ENCODE assay signal across 10 mouse cellular contexts in the genomic region with DNA sequence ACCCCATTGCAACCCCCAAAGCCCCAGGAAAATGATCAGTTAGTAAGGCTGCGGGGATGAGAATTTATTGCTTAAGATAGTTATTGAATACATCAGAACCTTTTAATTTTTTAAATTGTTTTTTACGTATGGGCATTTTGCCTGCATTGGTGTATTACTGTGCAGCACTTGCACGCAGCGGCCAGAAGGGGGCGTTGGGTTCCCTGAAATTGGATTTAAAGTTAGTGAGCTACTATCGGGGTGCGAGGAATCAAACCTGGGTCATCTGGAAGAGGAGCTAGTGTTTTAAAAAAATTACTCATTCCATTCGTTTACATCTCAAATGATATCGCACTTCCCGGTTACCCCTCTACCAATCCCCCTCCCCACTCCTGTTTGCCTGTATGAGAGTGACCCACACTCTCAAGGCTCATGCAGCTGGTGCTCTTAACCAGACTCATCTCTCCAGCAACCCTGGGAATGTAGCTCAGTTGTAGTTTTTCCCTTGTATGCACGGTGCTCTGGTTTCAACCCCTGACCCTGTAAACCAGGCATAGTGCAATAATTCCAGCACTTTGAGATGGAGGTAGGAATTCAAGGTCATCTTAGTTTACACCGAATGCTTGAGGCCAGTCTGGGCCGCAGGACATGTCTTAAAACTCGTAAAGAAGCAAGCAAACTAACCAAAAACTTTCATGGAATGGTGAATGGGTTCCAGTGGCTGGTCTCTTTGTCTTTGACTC. TPM values are rescaled to one million over a fixed set of nuclear protein-coding genes. Genes with fewer than 3 reads are reported as not detected.
DNase-seq lines count a peak whose midpoint lies in the region; ATAC-seq and TF ChIP-seq lines count a peak whose summit lies in the region.
"Had no signal": no experiment of that assay in that cellular context is flagged by ENCODE, and none has a peak within 500 bp of the region (broad histone marks: within the 10 kb centered on the region; RNA-seq: fewer than 3 reads in every experiment).

No protein-coding gene starts in this region.

- WGBS in hindbrain, postnatal 0 days, result 62% methylated on average over 14 of the region's 14 CpGs
- WGBS in hindbrain, embryonic 12.5 days, result 62% methylated on average over 14 of the region's 14 CpGs
- WGBS in liver, embryonic 11.5 days, result 59% methylated on average over 14 of the region's 14 CpGs
- WGBS in intestine, embryonic 16.5 days, result 59% methylated on average over 14 of the region's 14 CpGs

- no peak overlapping the region for H3K4me3 ChIP-seq in hindbrain, postnatal 0 days (ENCODE audit: low read length)
- H3K4me3 ChIP-seq in hindbrain, embryonic 12.5 days, result no peak overlapping the region
- H3K4me3 ChIP-seq in ES-Bruce4 (ENCODE audit: low read depth, low read length), result no peak overlapping the region
- no peak overlapping the region for H3K4me3 ChIP-seq in liver, embryonic 11.5 days (ENCODE audit: low read depth, low read length)
- H3K4me3 ChIP-seq in intestine, embryonic 16.5 days (ENCODE audit: low read length), result no peak overlapping the region
- H3K4me3 ChIP-seq: neural tube, embryonic 12.5 days had no signal

- H3K9ac ChIP-seq in hindbrain, postnatal 0 days (replicated peaks; ENCODE audit: low read length), result no peak overlapping the region
- H3K9ac ChIP-seq in hindbrain, embryonic 12.5 days, result no peak overlapping the region
- H3K9ac ChIP-seq in ES-Bruce4 (ENCODE audit: low read depth, poor library complexity, severe bottlenecking), result peak overlapping the region; percentile 17
- no peak overlapping the region for H3K9ac ChIP-seq in liver, embryonic 11.5 days (ENCODE audit: low read depth, low read length)
- H3K9ac ChIP-seq in intestine, embryonic 16.5 days (ENCODE audit: low read depth, low read length), result no peak overlapping the region
- H3K9ac ChIP-seq: neural tube, embryonic 12.5 days had no signal

- H3K4me1 ChIP-seq in hindbrain, postnatal 0 days (ENCODE audit: insufficient read depth, low read length), result 0 out of 2 replicates have a peak, but pooled peaks cover 3% of the 10 kb centered on the region
- H3K4me1 ChIP-seq in hindbrain, embryonic 12.5 days, result peaks cover 11% of the 10 kb centered on the region
- H3K4me1 ChIP-seq in ES-Bruce4 (ENCODE audit: control insufficient read depth, insufficient read depth, low read length), result peaks cover 1% of the 10 kb centered on the region
- peaks cover 16% of the 10 kb centered on the region for H3K4me1 ChIP-seq in liver, embryonic 11.5 days (replicated peaks; ENCODE audit: control insufficient read depth, insufficient read depth, low read length)
- peaks cover 5% of the 10 kb centered on the region; the same call in 1 of the 2 replicates for H3K4me1 ChIP-seq in intestine, embryonic 16.5 days (ENCODE audit: control insufficient read depth, insufficient read depth, low read length)

- TF ChIP-seq EP300 in ES-Bruce4 (IDR thresholded peaks at IDR 0.05; ENCODE audit: insufficient read depth, low read depth, low read length), result no peak

- TF ChIP-seq POLR2A in ES-Bruce4 (IDR thresholded peaks at IDR 0.05; ENCODE audit: insufficient read depth, low read length), result no peak

- no peak overlapping the region for H3K27ac ChIP-seq in hindbrain, postnatal 0 days
- H3K27ac ChIP-seq in hindbrain, embryonic 12.5 days, result no peak overlapping the region
- H3K27ac ChIP-seq in ES-Bruce4 (ENCODE audit: insufficient read depth, low read length), result peak overlapping the region; percentile 92
- H3K27ac ChIP-seq in liver, embryonic 11.5 days (ENCODE audit: low read depth, low read length), result peak overlapping the region; percentile 90
- H3K27ac ChIP-seq in intestine, embryonic 16.5 days (ENCODE audit: low read length), result no peak overlapping the region
- H3K27ac ChIP-seq: neural tube, embryonic 12.5 days had no signal

- no peaks in the 10 kb centered on the region for H3K9me3 ChIP-seq in hindbrain, postnatal 0 days (ENCODE audit: low read length)
- H3K9me3 ChIP-seq in hindbrain, embryonic 12.5 days (replicated peaks), result no peaks in the 10 kb centered on the region
- no peaks in the 10 kb centered on the region for H3K9me3 ChIP-seq in ES-Bruce4 (replicated peaks; ENCODE audit: control insufficient read depth, insufficient read depth, low read length, poor library complexity, severe bottlenecking)
- H3K9me3 ChIP-seq in liver, embryonic 11.5 days (ENCODE audit: control insufficient read depth, low read length), result no peaks in the 10 kb centered on the region
- H3K9me3 ChIP-seq in intestine, embryonic 16.5 days (ENCODE audit: control insufficient read depth, low read length), result no peaks in the 10 kb centered on the region
- H3K9me3 ChIP-seq: neural tube, embryonic 12.5 days had no signal

- no peaks in the 10 kb centered on the region for H3K36me3 ChIP-seq in hindbrain, postnatal 0 days (ENCODE audit: insufficient read depth, low read length)
- H3K36me3 ChIP-seq in hindbrain, embryonic 12.5 days, result no peaks in the 10 kb centered on the region
- H3K36me3 ChIP-seq in ES-Bruce4 (ENCODE audit: control insufficient read depth, insufficient read depth, low read length, poor library complexity, severe bottlenecking), result no peaks in the 10 kb centered on the region; the same call in 1 of the 2 replicates
- H3K36me3 ChIP-seq in liver, embryonic 11.5 days (ENCODE audit: control insufficient read depth, insufficient read depth, low read length), result no peaks in the 10 kb centered on the region
- H3K36me3 ChIP-seq in intestine, embryonic 16.5 days (ENCODE audit: control insufficient read depth, insufficient read depth, low read length), result no peaks in the 10 kb centered on the region
- H3K36me3 ChIP-seq: neural tube, embryonic 12.5 days had no signal

- peak; percentile 38; the same call in 1 of the 2 replicates for TF ChIP-seq CTCF in hindbrain, postnatal 0 days (IDR thresholded peaks at IDR 0.05; ENCODE audit: low read depth)
- peak; percentile 80 for TF ChIP-seq CTCF in ES-Bruce4 (IDR thresholded peaks at IDR 0.05; ENCODE audit: low read depth, low read length)

- no peak for ATAC-seq in hindbrain, postnatal 0 days
- ATAC-seq in hindbrain, embryonic 12.5 days (ENCODE audit: low FRiP score), result no peak
- ATAC-seq in liver, embryonic 11.5 days (replicated peaks; ENCODE audit: low FRiP score), result no peak
- ATAC-seq in monocyte, adult 5-6 weeks (replicated peaks; ENCODE audit: insufficient number of reproducible peaks, low FRiP score, low TSS enrichment, poor library complexity, severe bottlenecking), result no peak
- no peak for ATAC-seq in intestine, embryonic 16.5 days

- no peak overlapping the region for H3K4me2 ChIP-seq in hindbrain, postnatal 0 days (ENCODE audit: low read depth, low read length)
- no peak overlapping the region for H3K4me2 ChIP-seq in hindbrain, embryonic 12.5 days (replicated peaks)
- peak overlapping the region; percentile 7; the same call in 1 of the 2 replicates for H3K4me2 ChIP-seq in liver, embryonic 11.5 days
- H3K4me2 ChIP-seq in intestine, embryonic 16.5 days (ENCODE audit: low read depth, low read length), result no peak overlapping the region
- H3K4me2 ChIP-seq: neural tube, embryonic 12.5 days had no signal

- DNase-seq in hindbrain, postnatal 0 days (ENCODE audit: low spot score), result no peak
- peak; percentile 52 for DNase-seq in 416B (ENCODE audit: low read depth)
- DNase-seq in liver, embryonic 11.5 days (ENCODE audit: low spot score), result no peak
- no peak for DNase-seq in urinary bladder, postnatal 25 days (ENCODE audit: low spot score)
- DNase-seq: adrenal gland, adult 2 months had no signal

- H3K27me3 ChIP-seq in hindbrain, postnatal 0 days (ENCODE audit: insufficient read depth, low read length), result no peaks in the 10 kb centered on the region
- H3K27me3 ChIP-seq in hindbrain, embryonic 12.5 days, result no peaks in the 10 kb centered on the region
- no peaks in the 10 kb centered on the region for H3K27me3 ChIP-seq in ES-Bruce4 (ENCODE audit: control insufficient read depth, insufficient read depth, low read length, poor library complexity, severe bottlenecking)
- no peaks in the 10 kb centered on the region for H3K27me3 ChIP-seq in liver, embryonic 11.5 days (replicated peaks; ENCODE audit: control insufficient read depth, insufficient read depth, low read length)
- no peaks in the 10 kb centered on the region for H3K27me3 ChIP-seq in intestine, embryonic 16.5 days (replicated peaks; ENCODE audit: control insufficient read depth, insufficient read depth, low read length)
- H3K27me3 ChIP-seq: neural tube, embryonic 12.5 days had no signal

RNA-seq across cellular contexts. Expression of gene Ubr3, which starts 1.4 kb away (rescaled TPM):
- total RNA-seq in hindbrain, postnatal 0 days (2014; rRNA removed), result 32.5 and 35.1 TPM in 2 replicates
- polyA plus RNA-seq in hindbrain, postnatal 0 days (2015; fragmentation: Nextera tagmentation; extraction: Ambion mirVana), result 15.3 and 17.5 TPM in 2 replicates
- 21.4 and 22.4 TPM in 2 replicates for polyA plus RNA-seq in hindbrain, embryonic 12.5 days (2016; fragmentation: Nextera tagmentation; extraction: Ambion mirVana)
- polyA plus RNA-seq in ES-Bruce4 (2011; ENCODE audit: insufficient read depth, insufficient read length, low read depth, missing spikeins), result 59.0 and 65.6 TPM in 2 replicates
- 11.3 and 11.5 TPM in 2 replicates for polyA plus RNA-seq in liver, embryonic 11.5 days (2014; fragmentation: Nextera tagmentation; extraction: Ambion mirVana)
- 45.1 to 118 TPM (median 111 TPM) in 3 replicates for total RNA-seq in monocyte, adult 5-6 weeks (2017)
- polyA plus RNA-seq in intestine, embryonic 16.5 days (2015; fragmentation: Nextera tagmentation; extraction: Ambion mirVana), result 8.3 and 11.1 TPM in 2 replicates

RNA-seq across cellular contexts. Expression of gene Mettl5, which starts 10.2 kb away (rescaled TPM):
- 10.9 and 14.1 TPM in 2 replicates for total RNA-seq in hindbrain, postnatal 0 days (2014; rRNA removed)
- 39.4 TPM in 2 replicates for polyA plus RNA-seq in hindbrain, postnatal 0 days (2015; fragmentation: Nextera tagmentation; extraction: Ambion mirVana)
- polyA plus RNA-seq in hindbrain, embryonic 12.5 days (2016; fragmentation: Nextera tagmentation; extraction: Ambion mirVana), result 34.6 and 35.3 TPM in 2 replicates
- polyA plus RNA-seq in ES-Bruce4 (2011; ENCODE audit: insufficient read depth, insufficient read length, low read depth, missing spikeins), result 53.2 and 54.5 TPM in 2 replicates
- polyA plus RNA-seq in liver, embryonic 11.5 days (2014; fragmentation: Nextera tagmentation; extraction: Ambion mirVana), result 67.9 and 68.1 TPM in 2 replicates
- total RNA-seq in monocyte, adult 5-6 weeks (2017), result 11.0 to 31.6 TPM (median 23.8 TPM) in 3 replicates
- polyA plus RNA-seq in intestine, embryonic 16.5 days (2015; fragmentation: Nextera tagmentation; extraction: Ambion mirVana), result 36.7 and 38.5 TPM in 2 replicates

RNA-seq across cellular contexts. Expression of gene Ssb, which starts 34.3 kb away (rescaled TPM):
- total RNA-seq in hindbrain, postnatal 0 days (2014; rRNA removed), result 32.2 and 49.2 TPM in 2 replicates
- polyA plus RNA-seq in hindbrain, postnatal 0 days (2015; fragmentation: Nextera tagmentation; extraction: Ambion mirVana), result 288 and 322 TPM in 2 replicates
- polyA plus RNA-seq in hindbrain, embryonic 12.5 days (2016; fragmentation: Nextera tagmentation; extraction: Ambion mirVana), result 361 and 378 TPM in 2 replicates
- 393 and 460 TPM in 2 replicates for polyA plus RNA-seq in ES-Bruce4 (2011; ENCODE audit: insufficient read depth, insufficient read length, low read depth, missing spikeins)
- polyA plus RNA-seq in liver, embryonic 11.5 days (2014; fragmentation: Nextera tagmentation; extraction: Ambion mirVana), result 317 and 327 TPM in 2 replicates
- total RNA-seq in monocyte, adult 5-6 weeks (2017), result 366 to 443 TPM (median 393 TPM) in 3 replicates
- 223 and 249 TPM in 2 replicates for polyA plus RNA-seq in intestine, embryonic 16.5 days (2015; fragmentation: Nextera tagmentation; extraction: Ambion mirVana)

Comparison
In these comparisons a context has a peak if more than half of its experiments do, and no peak if none do; other contexts are left out.
1. H3K27ac ChIP-seq: peak in ES-Bruce4 (single experiment) and liver, embryonic 11.5 days (single experiment); none in hindbrain, postnatal 0 days (single experiment), hindbrain, embryonic 12.5 days (single experiment) and intestine, embryonic 16.5 days (single experiment).